Mouse (Mus musculus) thymus, postnatal 4 days (tissue): ENCODE measurements around the gene Adam12.

ENCODE experiments used
- DNase-seq: peaks from one replicate; pipeline ENCODE4 v3.0.0; 2021

Adam12 gene

GRCm38 (mm10) chr7:133990930-133991329, 241.0 kb downstream of the Adam12 start:
- DNase-seq: no peak

GRCm38 (mm10) chr7:133988356-133988755, 243.6 kb downstream of the Adam12 start:
- DNase-seq: no peak

DNA sequence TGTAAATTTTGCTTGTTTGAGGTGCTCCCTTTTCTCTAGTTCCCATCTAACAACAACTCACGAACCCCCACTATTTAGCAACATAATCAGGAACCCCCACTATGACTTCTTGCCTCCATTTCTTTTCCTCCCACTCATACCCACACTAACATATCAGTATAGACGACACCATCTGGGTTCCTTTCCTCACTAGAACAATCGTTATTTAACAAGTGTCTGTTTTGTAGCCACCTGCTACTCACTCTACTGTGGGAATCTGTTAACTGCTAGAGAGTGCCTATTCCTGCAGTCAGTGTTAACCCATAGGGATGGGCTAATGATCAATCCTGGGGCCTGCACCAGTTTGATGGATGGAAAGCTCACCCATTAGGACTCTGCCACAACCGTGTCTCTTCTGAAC, 245.7 kb downstream of the Adam12 start:
- DNase-seq: no peak

GRCm38 (mm10) chr7:133985648-133986047, 246.3 kb downstream of the Adam12 start:
- DNase-seq: no peak

DNA sequence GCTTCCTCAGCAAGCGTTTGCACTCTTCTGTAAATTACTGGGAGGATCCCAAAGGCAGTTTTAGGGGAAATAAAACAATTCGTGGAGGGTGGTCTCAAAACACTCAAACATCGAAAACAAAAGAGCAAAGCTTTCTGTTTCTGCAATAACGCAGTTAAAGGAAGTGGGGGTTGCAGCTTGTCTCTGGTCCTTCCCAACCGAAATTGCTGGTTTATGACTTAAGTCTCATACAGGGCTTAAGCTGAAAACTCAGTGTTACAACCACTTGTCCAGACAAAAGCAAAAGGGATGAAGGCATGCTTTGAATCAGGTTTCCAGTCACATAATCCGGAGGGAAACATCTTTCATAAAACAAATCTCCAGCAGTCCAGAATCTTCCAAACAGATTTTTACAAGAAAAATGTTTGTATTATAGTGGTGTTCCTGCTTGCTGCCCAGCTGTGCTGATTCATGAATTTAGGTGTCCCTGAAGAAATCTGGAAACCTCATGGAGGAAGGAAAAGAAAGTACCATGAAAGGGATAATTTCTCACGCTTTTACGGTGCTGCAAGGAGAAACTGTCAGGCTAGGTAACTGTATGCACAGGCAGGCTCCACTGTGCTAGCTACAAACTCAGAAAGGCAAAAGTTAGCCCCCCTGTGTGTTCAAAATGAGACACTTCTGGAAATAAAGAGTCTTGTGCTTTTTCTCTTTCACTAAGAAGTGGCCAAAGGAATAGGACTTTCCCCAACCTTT, 255.4 kb downstream of the Adam12 start:
- DNase-seq: no peak

GRCm38 (mm10) chr7:133971086-133971485, 260.9 kb downstream of the Adam12 start:
- no peak for DNase-seq

- DNase-seq: no peak
These were observed 261.5 kb downstream of the Adam12 start for GRCm38 (mm10) chr7:133970407-133970806.

- DNase-seq: no peak
These were observed 264.0 kb downstream of the Adam12 start for GRCm38 (mm10) chr7:133967906-133968305.

GRCm38 (mm10) chr7:133963501-133963900, 268.4 kb downstream of the Adam12 start:
- no peak for DNase-seq

DNA sequence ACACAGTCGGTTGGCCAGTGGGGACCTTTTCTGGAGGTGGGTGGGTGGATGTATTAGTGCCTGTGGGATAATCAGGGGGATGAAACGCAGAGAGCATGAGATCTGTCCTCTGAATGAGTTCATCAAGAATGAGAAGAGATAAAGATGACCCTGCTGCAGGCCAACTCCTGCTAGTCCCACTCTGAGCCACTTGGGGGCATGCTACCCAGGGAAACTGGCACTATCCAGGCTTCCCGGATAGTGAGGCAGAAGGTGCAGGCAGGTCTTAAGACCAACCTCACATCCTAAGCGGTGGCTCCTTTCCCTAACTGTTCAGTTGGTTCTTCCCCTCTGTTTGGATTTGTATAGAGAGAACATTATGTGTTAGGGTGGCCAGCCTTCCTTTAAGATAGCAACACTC, 272.7 kb downstream of the Adam12 start:
- DNase-seq: peak; percentile 8

GRCm38 (mm10) chr7:133957873-133958272, 274.1 kb downstream of the Adam12 start:
- DNase-seq: no peak

- no peak for DNase-seq
These were observed 277.5 kb downstream of the Adam12 start for GRCm38 (mm10) chr7:133954111-133955091.

GRCm38 (mm10) chr7:133951777-133952545, 280.0 kb downstream of the Adam12 start:
- no peak for DNase-seq

- DNase-seq: no peak
These were observed 284.6 kb downstream of the Adam12 start for GRCm38 (mm10) chr7:133947360-133947759.

DNA sequence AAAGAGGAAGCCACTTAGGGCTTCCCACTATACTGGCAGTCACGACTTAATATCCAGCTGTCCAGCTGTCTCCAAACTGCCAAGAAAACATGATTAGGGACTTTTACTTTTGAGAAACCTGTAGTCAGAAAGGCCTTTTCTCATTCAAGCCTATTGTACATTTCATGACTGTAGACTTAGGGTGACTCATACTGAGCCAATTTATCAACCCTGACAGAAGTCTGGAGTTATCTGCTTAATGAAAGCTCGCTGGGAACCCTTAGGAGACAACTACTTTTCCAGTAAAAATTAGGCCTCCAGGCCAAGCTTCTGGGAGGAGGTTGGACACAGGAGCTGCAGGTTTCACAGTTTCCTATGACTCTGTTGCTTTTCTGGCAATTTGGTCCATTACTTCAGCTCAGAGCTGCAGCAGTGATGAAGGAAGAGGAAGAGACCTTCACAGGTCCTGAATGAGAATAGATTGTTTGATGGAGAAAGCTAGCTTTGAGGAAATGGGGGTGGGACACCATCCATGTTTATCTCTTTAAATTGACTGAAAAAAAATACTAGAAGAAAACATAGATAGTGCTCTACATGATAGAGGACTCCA, 285.1 kb downstream of the Adam12 start:
- no peak for DNase-seq

- DNase-seq: no peak
These were observed 285.8 kb downstream of the Adam12 start for GRCm38 (mm10) chr7:133946113-133946512.

DNA sequence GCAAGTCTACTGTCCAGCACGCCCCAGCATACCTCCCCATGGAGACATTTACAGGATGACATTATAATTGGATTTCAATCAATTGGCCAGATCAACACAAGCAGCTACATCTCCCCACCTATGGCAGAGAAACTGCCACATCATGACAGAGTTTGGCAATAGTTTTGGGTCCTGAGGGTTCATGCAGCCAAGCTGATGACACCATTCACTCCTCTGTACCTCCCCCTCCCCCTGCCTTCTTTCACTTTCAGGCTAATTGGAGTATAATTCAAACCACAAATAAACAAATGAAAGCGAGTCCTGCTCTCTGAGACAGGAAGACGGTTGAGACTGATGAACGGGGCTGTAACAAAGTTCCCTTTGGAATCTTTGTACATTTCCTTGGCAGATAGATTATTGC, 291.5 kb downstream of the Adam12 start:
- DNase-seq: no peak

DNA sequence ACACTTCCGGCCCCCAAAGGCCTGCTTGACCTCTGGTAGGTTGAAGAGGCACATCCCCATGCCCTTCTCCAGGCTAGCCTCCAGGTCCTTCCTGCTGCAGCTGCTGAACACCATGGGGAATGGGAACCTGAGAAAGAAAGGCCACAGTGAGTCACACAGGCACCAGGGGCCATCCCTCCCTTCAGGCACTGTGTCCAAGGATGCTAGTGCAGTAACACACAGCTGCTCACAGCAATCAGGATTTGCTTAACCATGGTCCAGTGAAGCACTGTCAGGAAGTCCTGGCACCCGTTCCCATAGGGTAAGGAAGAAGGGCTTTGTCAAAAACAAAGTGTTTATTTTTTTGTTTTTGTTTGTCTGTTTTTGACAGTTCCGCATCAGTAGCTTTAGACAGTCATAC, 294.5 kb downstream of the Adam12 start:
- no peak for DNase-seq

DNA sequence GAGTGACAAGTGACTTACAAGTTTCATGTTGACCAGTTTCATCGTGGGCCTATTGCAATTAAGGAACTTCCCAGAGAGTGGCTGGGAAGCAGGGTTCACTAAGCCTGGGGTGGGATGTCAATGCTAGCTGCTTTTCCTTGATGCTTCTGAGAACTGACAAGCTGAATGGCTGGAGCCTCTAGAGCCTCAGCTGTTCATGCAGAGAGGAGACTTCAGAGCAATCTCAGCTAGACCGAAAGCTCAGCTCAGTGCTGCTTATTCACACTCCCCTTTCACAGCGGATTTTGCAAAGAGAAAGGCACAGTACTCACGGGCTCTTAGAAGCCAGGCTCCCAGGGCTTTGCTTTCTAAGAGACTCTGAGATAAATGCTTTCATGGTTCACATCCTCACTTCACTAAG, 295.6 kb downstream of the Adam12 start:
- DNase-seq: no peak

- no peak for DNase-seq
These were observed 298.6 kb downstream of the Adam12 start for GRCm38 (mm10) chr7:133933378-133933777.

- DNase-seq: no peak
These were observed 300.5 kb downstream of the Adam12 start for GRCm38 (mm10) chr7:133931481-133931880.

- no peak for DNase-seq
These were observed 303.0 kb downstream of the Adam12 start for GRCm38 (mm10) chr7:133928981-133929380.

- DNase-seq: no peak
These were observed 306.2 kb downstream of the Adam12 start for GRCm38 (mm10) chr7:133925771-133926170.
